Mouse (Mus musculus) inflammation-experienced regulatory T-cells, adult 16 weeks (primary cell): ENCODE measurements around the gene Daam1. TPM values are rescaled to one million over a fixed set of nuclear protein-coding genes. Genes with fewer than 3 reads are reported as not detected.

Experiments used
- polyA plus RNA-seq: library from polyadenylated mRNA; unstranded; fragments of 100-300 nt; shearing (Covaris generic); gene quantifications from one replicate; pipeline ENCODE4 v1.2.1, GENCODE M21; 2017

Daam1 gene
- polyA plus RNA-seq: 6.2 TPM

DNA sequence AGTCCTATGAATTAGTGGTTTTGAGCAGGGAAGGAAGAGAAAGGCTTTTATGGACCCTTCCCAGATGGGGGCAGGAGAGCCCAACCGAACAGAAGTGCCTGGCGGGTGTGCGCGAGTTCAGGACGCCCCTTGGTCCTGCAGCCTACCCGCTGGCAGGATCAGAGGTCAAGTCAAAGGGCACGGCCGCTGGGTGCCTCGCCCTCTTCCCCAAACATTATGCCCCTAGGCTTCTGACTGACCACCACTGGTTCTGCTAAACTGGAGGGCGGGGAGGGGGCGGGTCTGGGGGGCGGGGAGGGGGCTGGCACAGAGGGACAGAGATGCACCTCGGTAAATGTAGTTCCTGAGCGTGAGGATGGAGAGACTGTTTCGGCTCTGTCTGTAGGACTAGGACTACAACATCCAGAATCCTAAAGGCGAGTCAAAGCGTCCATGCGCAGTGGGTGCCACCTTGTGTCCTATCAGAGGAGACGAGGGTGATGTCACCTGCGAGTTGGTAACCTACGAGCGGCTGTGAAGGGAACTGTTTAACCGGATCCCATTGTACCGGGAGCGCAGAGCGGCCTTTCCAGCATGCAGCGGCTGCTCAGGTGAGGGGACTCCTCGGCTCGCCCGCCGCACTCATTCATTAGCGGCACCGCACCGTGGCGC, at the start of gene Daam1:
Daam1 (plus strand) TSS at position 472 of the 651 bp plus-strand sequence.

Other genes starting within 250 kb of the Daam1 start
- gene Gpr135, start 240.0 kb downstream of the Daam1 start, polyA plus RNA-seq: not detected